In genomic region chr11:105969516-105969915, GRCm38 (mm10) we compare ENCODE assay signal across 8 mouse cellular contexts. TPM values are rescaled to one million over a fixed set of nuclear protein-coding genes. Genes with fewer than 3 reads are reported as not detected.
DNase-seq lines count a peak whose midpoint lies in the region; ATAC-seq and TF ChIP-seq lines count a peak whose summit lies in the region.
"Had no signal": no experiment of that assay in that cellular context is flagged by ENCODE, and none has a peak within 500 bp of the region (broad histone marks: within the 10 kb centered on the region; RNA-seq: fewer than 3 reads in every experiment).

No protein-coding gene starts in this region.

- DNase-seq in layer of hippocampus, adult 2 months (ENCODE audit: low spot score in 2 of 2) = no peak
- no peak for DNase-seq in layer of hippocampus, postnatal 36 days
- DNase-seq in MN1 (ENCODE audit: low spot score) = peak; percentile 48
- DNase-seq in brain, embryonic 14.5 days (ENCODE audit: low read depth) = no peak
- peak; percentile 67 for DNase-seq in kidney, postnatal 14 days
- peak; percentile 41 for DNase-seq in urinary bladder, adult 2 months (ENCODE audit: low spot score)

- no peak for TF ChIP-seq POLR2A in brain, embryonic 14.5 days (IDR thresholded peaks at IDR 0.05; ENCODE audit: borderline replicate concordance, extremely low read depth, insufficient read depth, insufficient read length, poor library complexity, severe bottlenecking)

- 65% methylated on average over 1 of the region's 1 CpGs for WGBS in neural tube, embryonic 15.5 days

- ATAC-seq in neural tube, embryonic 15.5 days (ENCODE audit: low FRiP score) = no peak

- no peak overlapping the region for H3K9ac ChIP-seq in neural tube, embryonic 15.5 days (replicated peaks)
- H3K9ac ChIP-seq: limb, embryonic 12.5 days had no signal

- H3K27ac ChIP-seq in layer of hippocampus, adult 2 months = no peak overlapping the region
- no peak overlapping the region for H3K27ac ChIP-seq in neural tube, embryonic 15.5 days (replicated peaks)
- H3K27ac ChIP-seq: limb, embryonic 12.5 days had no signal

- H3K27me3 ChIP-seq in neural tube, embryonic 15.5 days (replicated peaks) = peaks cover 46% of the 10 kb centered on the region

- H3K9me3 ChIP-seq in neural tube, embryonic 15.5 days (replicated peaks) = no peaks in the 10 kb centered on the region
- H3K9me3 ChIP-seq: limb, embryonic 12.5 days had no signal

- H3K4me2 ChIP-seq in neural tube, embryonic 15.5 days = no peak overlapping the region; the same call in 1 of the 2 replicates

- peaks cover 18% of the 10 kb centered on the region for H3K4me1 ChIP-seq in neural tube, embryonic 15.5 days

- no peak overlapping the region for H3K4me3 ChIP-seq in layer of hippocampus, adult 2 months
- no peak overlapping the region for H3K4me3 ChIP-seq in neural tube, embryonic 15.5 days (replicated peaks)
- H3K4me3 ChIP-seq: limb, embryonic 12.5 days had no signal

- no peaks in the 10 kb centered on the region for H3K36me3 ChIP-seq in neural tube, embryonic 15.5 days
- H3K36me3 ChIP-seq: limb, embryonic 12.5 days had no signal

- peak; percentile 72 for TF ChIP-seq CTCF in layer of hippocampus, adult 2 months (conservative IDR thresholded peaks at IDR 0.05)
- peak; percentile 44; the same call in 1 of the 2 replicates for TF ChIP-seq CTCF in brain, embryonic 14.5 days (IDR thresholded peaks at IDR 0.05; ENCODE audit: borderline replicate concordance, extremely low read depth, insufficient read depth, insufficient read length)

RNA-seq across cellular contexts. Expression of gene Ace, which starts 1.8 kb away (rescaled TPM):
- total RNA-seq in layer of hippocampus, adult 2 months (2021) = 1 to 10 TPM; 6.4 to 6.8 TPM
- total RNA-seq in layer of hippocampus, postnatal 36 days (2021) = 1 to 10 TPM; 5.0 to 8.1 TPM
- 4.9 and 8.9 TPM in 2 replicates for polyA plus RNA-seq in brain, embryonic 14.5 days (2012; rRNA removed)
- polyA plus RNA-seq in urinary bladder, adult 2 months (2012; rRNA removed) = 13.6 and 16.5 TPM in 2 replicates
- polyA plus RNA-seq in neural tube, embryonic 15.5 days (2015; fragmentation: Nextera tagmentation; extraction: Ambion mirVana) = 4.1 and 4.2 TPM in 2 replicates

RNA-seq across cellular contexts. Expression of gene Cyb561, which starts 16.4 kb away (rescaled TPM):
- 10 to 100 TPM; 47.3 to 49.6 TPM for total RNA-seq in layer of hippocampus, adult 2 months (2021)
- 10 to 100 TPM; 47.8 to 50.0 TPM for total RNA-seq in layer of hippocampus, postnatal 36 days (2021)
- 33.0 and 36.9 TPM in 2 replicates for polyA plus RNA-seq in brain, embryonic 14.5 days (2012; rRNA removed)
- 25.2 and 26.9 TPM in 2 replicates for polyA plus RNA-seq in urinary bladder, adult 2 months (2012; rRNA removed)
- 41.3 and 42.2 TPM in 2 replicates for polyA plus RNA-seq in neural tube, embryonic 15.5 days (2015; fragmentation: Nextera tagmentation; extraction: Ambion mirVana)

RNA-seq across cellular contexts. Expression of gene Ace3, which starts 25.0 kb away (rescaled TPM):
- total RNA-seq in layer of hippocampus, adult 2 months (2021) = not detected
- total RNA-seq in layer of hippocampus, postnatal 36 days (2021) = not detected
- polyA plus RNA-seq in brain, embryonic 14.5 days (2012; rRNA removed) = not detected in 2 replicates
- polyA plus RNA-seq in urinary bladder, adult 2 months (2012; rRNA removed) = not detected in 2 replicates
- not detected in 2 replicates for polyA plus RNA-seq in neural tube, embryonic 15.5 days (2015; fragmentation: Nextera tagmentation; extraction: Ambion mirVana)
- polyA plus RNA-seq: limb, embryonic 12.5 days had no signal

RNA-seq across cellular contexts. Expression of gene Kcnh6, which starts 38.4 kb away (rescaled TPM):
- total RNA-seq in layer of hippocampus, adult 2 months (2021) = 1 to 10 TPM; 1.1 to 1.4 TPM
- 1 to 10 TPM in 1 of 2 experiments, under 1 TPM in 1; 0.99 to 1.0 TPM for total RNA-seq in layer of hippocampus, postnatal 36 days (2021)
- 1.2 and 2.1 TPM in 2 replicates for polyA plus RNA-seq in brain, embryonic 14.5 days (2012; rRNA removed)
- polyA plus RNA-seq in urinary bladder, adult 2 months (2012; rRNA removed) = 0.04 TPM in 2 replicates
- 3.6 and 4.2 TPM in 2 replicates for polyA plus RNA-seq in neural tube, embryonic 15.5 days (2015; fragmentation: Nextera tagmentation; extraction: Ambion mirVana)

Comparison
In these comparisons a context has a peak if more than half of its experiments do, and no peak if none do; other contexts are left out.
1. DNase-seq: peak in MN1 (single experiment), kidney, postnatal 14 days (single experiment) and urinary bladder, adult 2 months (single experiment); none in layer of hippocampus, adult 2 months (0 of 2), layer of hippocampus, postnatal 36 days (0 of 2) and brain, embryonic 14.5 days (single experiment).